ENCODE assay signal across 20 mouse cellular contexts in genomic region chr11:57847396-57847795, GRCm38 (mm10). TPM values are rescaled to one million over a fixed set of nuclear protein-coding genes. Genes with fewer than 3 reads are reported as not detected.
"Had no signal": no experiment of that assay in that cellular context is flagged by ENCODE, and none has a peak within 500 bp of the region (broad histone marks: within the 10 kb centered on the region; RNA-seq: fewer than 3 reads in every experiment).

No protein-coding gene starts in this region.

- ATAC-seq: midbrain, embryonic 16.5 days had no signal

- H3K4me2 ChIP-seq: lung, embryonic 14.5 days; midbrain, embryonic 12.5 days; neural tube, embryonic 13.5 days; neural tube, embryonic 15.5 days had no signal

- H3K4me1 ChIP-seq: midbrain, embryonic 10.5 days; midbrain, embryonic 12.5 days; neural tube, embryonic 13.5 days; neural tube, embryonic 15.5 days had no signal

- H3K4me3 ChIP-seq: midbrain, embryonic 10.5 days; midbrain, embryonic 12.5 days; myocyte; neural tube, embryonic 13.5 days; neural tube, embryonic 15.5 days had no signal

- DNase-seq: lung, embryonic 14.5 days; lung, postnatal 10 days; lung, postnatal 4 days; midbrain, embryonic 14.5 days; retina, postnatal 1 day; right cerebral cortex, adult 18-20 months; right cerebral cortex, postnatal 25 days; right cerebral cortex, postnatal 4 days; spleen, adult 18-20 months; thymus, adult 18-20 months; thymus, postnatal 14 days; thymus, postnatal 36 days had no signal

- H3K27ac ChIP-seq: midbrain, embryonic 10.5 days; midbrain, embryonic 12.5 days; neural tube, embryonic 13.5 days; neural tube, embryonic 15.5 days had no signal

- H3K36me3 ChIP-seq: midbrain, embryonic 10.5 days; midbrain, embryonic 12.5 days; neural tube, embryonic 13.5 days; neural tube, embryonic 15.5 days had no signal

- H3K9ac ChIP-seq: lung, embryonic 14.5 days; midbrain, embryonic 12.5 days; neural tube, embryonic 13.5 days; neural tube, embryonic 15.5 days had no signal

- H3K9me3 ChIP-seq: midbrain, embryonic 10.5 days; midbrain, embryonic 12.5 days; neural tube, embryonic 13.5 days; neural tube, embryonic 15.5 days had no signal

RNA-seq across cellular contexts. Expression of gene Hand1, which starts 14.8 kb away (rescaled TPM):
- total RNA-seq: megakaryocyte, adult 5-6 weeks; megakaryocyte-erythroid progenitor cell, adult 5-6 weeks had no signal
- polyA plus RNA-seq: lung, embryonic 14.5 days; midbrain, embryonic 10.5 days; midbrain, embryonic 12.5 days; midbrain, embryonic 14.5 days; midbrain, embryonic 16.5 days; myocyte; neural tube, embryonic 15.5 days had no signal
